Mouse (Mus musculus): ENCODE results near the gene Tk2.
"Not testable (repeated sequence)": the region's sequence is repeated elsewhere in the genome, so short reads cannot be mapped to it uniquely, and the experiment has no call there.

The Tk2 gene

GRCm38 (mm10) chr8:104248276-104248675 is at the start of gene Tk2:
Tk2 (minus strand) TSS chr8:104248558.
- DNase-seq = peak; percentile 89 to 90

- no peak for DNase-seq
Measured at GRCm38 (mm10) chr8:104294396-104294795, 46.0 kb upstream of the Tk2 start.

- DNase-seq = not testable (repeated sequence)
Measured at GRCm38 (mm10) chr8:104293081-104293480, 44.7 kb upstream of the Tk2 start, which contains the start of gene Cmtm2a. Cmtm2a (minus strand) TSS chr8:104293181.

GRCm38 (mm10) chr8:104268937-104269440 is 20.6 kb upstream of the Tk2 start:
- DNase-seq = peak; percentile 59 to 62

GRCm38 (mm10) chr8:104268368-104268767 is 20.0 kb upstream of the Tk2 start:
- DNase-seq = no peak

- DNase-seq = peak; percentile 78 to 88
Measured at GRCm38 (mm10) chr8:104264271-104264935, 16.0 kb upstream of the Tk2 start.

GRCm38 (mm10) chr8:104261802-104262201 is 13.4 kb upstream of the Tk2 start:
- DNase-seq = not testable (repeated sequence)

GRCm38 (mm10) chr8:104253016-104253415 is 4.7 kb upstream of the Tk2 start:
- DNase-seq = peak; percentile 40 to 42

- DNase-seq = no peak
Measured at GRCm38 (mm10) chr8:104251461-104251860, 3.1 kb upstream of the Tk2 start.

- DNase-seq = peak; percentile 86 to 92
Measured at GRCm38 (mm10) chr8:104250439-104251367, 2.3 kb upstream of the Tk2 start, which contains the start of gene Cklf. Cklf (plus strand) TSS chr8:104250861.

- DNase-seq = no peak
Measured at GRCm38 (mm10) chr8:104249442-104249996, 1.2 kb upstream of the Tk2 start.

- DNase-seq = peak; percentile 54 to 59
Measured at GRCm38 (mm10) chr8:104247908-104248275, 466 bp downstream of the Tk2 start.

GRCm38 (mm10) chr8:104247054-104247907 is 1.1 kb downstream of the Tk2 start:
- DNase-seq = no peak

GRCm38 (mm10) chr8:104246621-104247020 is 1.7 kb downstream of the Tk2 start:
- no peak for DNase-seq

- no peak for DNase-seq
Measured at GRCm38 (mm10) chr8:104242038-104242644, 6.2 kb downstream of the Tk2 start.

- DNase-seq = no peak
Measured at GRCm38 (mm10) chr8:104239418-104239861, 8.9 kb downstream of the Tk2 start.

GRCm38 (mm10) chr8:104234573-104234972 is 13.8 kb downstream of the Tk2 start:
- peak; percentile 34 to 44 for DNase-seq

- DNase-seq = no peak
Measured at GRCm38 (mm10) chr8:104232919-104233318, 15.4 kb downstream of the Tk2 start.

GRCm38 (mm10) chr8:104232039-104232438 is 16.3 kb downstream of the Tk2 start:
- DNase-seq = no peak

- no peak for DNase-seq
Measured at GRCm38 (mm10) chr8:104230377-104230776, 18.0 kb downstream of the Tk2 start.

- no peak for DNase-seq
Measured at GRCm38 (mm10) chr8:104227048-104227447, 21.3 kb downstream of the Tk2 start.

- peak; percentile 86 to 89 for DNase-seq
Measured at GRCm38 (mm10) chr8:104219806-104220205, 28.6 kb downstream of the Tk2 start.

Data from cerebellum, postnatal 10 days (tissue).